Mouse (Mus musculus) T-helper 1 cell (primary cell): Measurements from ENCODE around the gene P2ry13.

Experiments used
- in situ Hi-C: fragments of 300-600 bp; cut with MboI, MseI; formaldehyde crosslinking; loops from one replicate; pipeline ENCODE4 v1.15.1; 2025; ENCODE audit warnings: high pct_unique_total_duplicates

P2ry13 gene

GRCm38 (mm10) chr3:59197329-59197948 is 13.2 kb downstream of the P2ry13 start:
- in situ Hi-C loops: no loop called here

- in situ Hi-C loops: no loop called here
These were observed 15.7 kb downstream of the P2ry13 start, which contains the start of gene Gpr87 for GRCm38 (mm10) chr3:59194938-59195337. Gene Gpr87, minus strand, starts transcription at chr3:59195104.

DNA sequence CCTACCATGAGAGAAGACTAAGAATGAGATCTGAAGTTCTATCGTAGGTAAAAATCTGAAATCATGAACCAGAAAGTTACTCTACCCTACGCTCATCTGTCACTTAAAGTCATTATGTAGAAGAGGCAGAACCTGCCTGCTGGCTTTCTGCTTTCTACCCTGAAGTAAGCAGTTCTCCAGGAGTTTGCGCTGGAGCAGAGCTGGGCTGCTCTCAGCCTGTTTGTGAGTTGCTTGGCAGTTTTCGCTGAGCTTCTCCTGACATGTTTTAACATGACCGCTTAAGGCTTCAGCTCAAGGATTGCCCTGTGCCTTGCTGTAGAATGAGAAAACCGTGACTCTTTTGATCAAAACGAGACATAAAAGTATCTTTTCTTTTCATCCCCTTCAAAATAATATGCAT is 16.6 kb downstream of the P2ry13 start:
- in situ Hi-C loops: no loop called here

GRCm38 (mm10) chr3:59191674-59192073 is 19.0 kb downstream of the P2ry13 start:
- in situ Hi-C loops: no loop called here

GRCm38 (mm10) chr3:59187336-59187735 is 23.3 kb downstream of the P2ry13 start:
- in situ Hi-C loops: no loop called here

- in situ Hi-C loops: no loop called here
These were observed 25.0 kb downstream of the P2ry13 start for GRCm38 (mm10) chr3:59185662-59186061.

- in situ Hi-C loops: no loop called here
These were observed 28.6 kb downstream of the P2ry13 start for GRCm38 (mm10) chr3:59182129-59182528.

GRCm38 (mm10) chr3:59181134-59181533 is 29.5 kb downstream of the P2ry13 start:
- in situ Hi-C loops: no loop called here

- in situ Hi-C loops: loop anchor here (10.0 kb wide), 1 partner anchor 372 kb away; no protein-coding TSS in a partner anchor
These were observed 33.8 kb downstream of the P2ry13 start for GRCm38 (mm10) chr3:59176871-59177270.

DNA sequence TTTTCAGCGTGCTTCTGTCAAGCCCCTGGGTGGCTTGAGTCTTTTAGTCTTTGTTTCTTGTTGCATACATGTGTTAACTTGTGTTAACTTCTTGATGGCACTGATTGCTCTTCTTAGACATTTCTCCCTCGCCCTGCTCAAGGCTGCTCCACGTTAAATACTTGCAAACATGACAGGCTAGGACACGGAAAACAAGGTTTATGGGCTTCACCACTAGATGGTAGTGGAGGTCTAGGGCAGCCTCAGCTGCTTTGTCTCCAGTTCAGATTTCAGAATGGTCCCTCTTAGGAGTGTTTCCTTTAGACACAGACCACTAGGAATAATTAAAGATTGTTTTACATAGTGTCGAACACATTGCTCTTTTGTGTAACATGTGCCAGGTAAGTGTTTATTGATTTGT is 35.4 kb downstream of the P2ry13 start:
- in situ Hi-C loops: loop anchor here (10.0 kb wide), 1 partner anchor 370 kb away; no protein-coding TSS in a partner anchor

- in situ Hi-C loops: loop anchor here (5.0 to 10.0 kb wide), 3 partner anchors 92 to 573 kb away; no protein-coding TSS in a partner anchor
These were observed 36.1 kb downstream of the P2ry13 start for GRCm38 (mm10) chr3:59174426-59175154.

DNA sequence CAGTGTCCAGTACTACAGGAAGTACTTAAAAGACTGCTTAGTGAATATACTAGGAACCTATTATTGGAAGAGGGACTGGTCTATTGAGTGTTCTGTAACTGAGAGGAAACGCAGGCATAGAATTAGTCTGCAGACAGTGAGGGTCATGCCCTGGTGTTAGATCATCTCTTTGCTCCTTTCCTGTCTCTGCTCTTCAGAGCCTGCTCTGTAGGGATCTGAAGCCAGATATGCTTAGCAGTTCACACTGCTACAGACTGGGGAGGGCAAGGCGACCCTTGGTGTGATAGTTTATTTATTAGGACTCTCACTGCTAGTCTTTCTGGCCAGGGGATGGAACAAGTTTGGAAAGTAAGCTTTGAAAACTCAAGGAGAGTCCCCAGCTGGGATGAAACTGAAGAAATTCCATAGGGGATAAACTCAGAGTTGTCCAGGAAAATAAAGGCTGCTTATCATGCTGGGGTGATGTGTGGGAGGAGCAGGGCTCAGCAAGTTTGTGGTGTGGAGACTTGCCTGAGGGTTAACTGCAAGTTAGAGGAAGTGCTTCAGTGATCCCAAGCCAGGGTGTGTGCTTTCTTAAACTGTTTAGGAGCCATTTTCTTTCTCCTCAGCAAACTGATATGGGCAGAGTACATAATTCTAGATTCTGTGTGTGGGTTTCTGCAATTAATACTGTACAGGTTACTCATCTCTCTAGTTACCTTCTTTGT is 40.6 kb downstream of the P2ry13 start:
- in situ Hi-C loops: loop anchor here (5.0 to 10.0 kb wide), 3 partner anchors 88 to 577 kb away; no protein-coding TSS in a partner anchor

- in situ Hi-C loops: no loop called here
These were observed 41.5 kb downstream of the P2ry13 start for GRCm38 (mm10) chr3:59169215-59169614.

DNA sequence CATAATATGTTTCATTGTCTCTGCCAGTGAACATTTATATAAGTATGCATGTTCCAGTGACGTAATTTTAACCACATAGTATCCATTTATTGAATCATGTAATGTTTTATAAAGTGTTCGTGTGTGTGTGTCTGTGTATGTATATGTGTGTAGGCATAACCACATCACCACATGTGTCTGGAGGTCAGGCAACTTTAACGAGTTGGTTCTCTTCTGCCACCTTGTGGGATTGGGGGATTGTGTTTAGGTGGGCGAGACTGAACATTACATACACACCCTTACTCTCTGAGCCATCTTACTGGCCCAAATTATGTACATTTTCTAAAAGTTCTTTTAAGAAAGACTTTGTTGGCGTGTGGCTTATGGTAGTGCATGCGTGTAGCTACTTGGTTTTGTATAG is 42.2 kb downstream of the P2ry13 start:
- in situ Hi-C loops: no loop called here

GRCm38 (mm10) chr3:59167417-59168054 is 43.1 kb downstream of the P2ry13 start:
- in situ Hi-C loops: no loop called here

- in situ Hi-C loops: no loop called here
These were observed 50.2 kb downstream of the P2ry13 start for GRCm38 (mm10) chr3:59160465-59160864.
